Mouse (Mus musculus) frontal cortex, adult 2 months (tissue): ENCODE data around the gene Gm19345. TPM values are rescaled to one million over a fixed set of nuclear protein-coding genes. Genes with fewer than 3 reads are reported as not detected.

Experiments
- DNase-seq, 2 experiments: peaks; one replicate each; pipeline ENCODE4 v3.0.0; 2022; ENCODE audit warnings: low spot score in 1 of 2; ENCODE audit errors: extremely low spot score in 1 of 2
- polyA plus RNA-seq: library from polyadenylated mRNA; depleted of rRNA; stranded (reverse); fragments of >200 nt; gene quantifications from 2 replicates; pipeline ENCODE4 v1.2.3, GENCODE M21; 2012; rRNA removed

Gene Gm19345
- polyA plus RNA-seq, 1 experiment: 5.2 TPM

DNA sequence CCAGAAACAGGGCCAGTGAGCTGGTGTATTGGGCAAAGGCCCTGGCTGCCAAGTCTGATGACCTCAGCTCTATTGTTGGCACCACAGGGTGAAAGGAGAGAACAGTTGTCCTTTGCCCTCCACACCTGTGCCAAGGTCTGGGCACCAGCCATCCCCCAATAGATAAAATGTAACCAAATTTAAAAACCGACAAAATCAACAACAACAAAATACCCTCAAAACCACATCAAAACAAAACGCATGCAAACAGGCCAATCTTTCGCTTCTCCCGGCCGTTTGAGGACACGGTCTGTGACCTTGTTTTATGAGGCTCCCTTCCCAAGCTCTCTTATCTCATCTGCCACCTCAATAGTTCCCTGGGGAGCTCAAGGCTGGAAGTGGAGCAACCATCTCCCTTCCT lies 14.7 kb downstream of the Gm19345 start:
- no peak for DNase-seq

DNA sequence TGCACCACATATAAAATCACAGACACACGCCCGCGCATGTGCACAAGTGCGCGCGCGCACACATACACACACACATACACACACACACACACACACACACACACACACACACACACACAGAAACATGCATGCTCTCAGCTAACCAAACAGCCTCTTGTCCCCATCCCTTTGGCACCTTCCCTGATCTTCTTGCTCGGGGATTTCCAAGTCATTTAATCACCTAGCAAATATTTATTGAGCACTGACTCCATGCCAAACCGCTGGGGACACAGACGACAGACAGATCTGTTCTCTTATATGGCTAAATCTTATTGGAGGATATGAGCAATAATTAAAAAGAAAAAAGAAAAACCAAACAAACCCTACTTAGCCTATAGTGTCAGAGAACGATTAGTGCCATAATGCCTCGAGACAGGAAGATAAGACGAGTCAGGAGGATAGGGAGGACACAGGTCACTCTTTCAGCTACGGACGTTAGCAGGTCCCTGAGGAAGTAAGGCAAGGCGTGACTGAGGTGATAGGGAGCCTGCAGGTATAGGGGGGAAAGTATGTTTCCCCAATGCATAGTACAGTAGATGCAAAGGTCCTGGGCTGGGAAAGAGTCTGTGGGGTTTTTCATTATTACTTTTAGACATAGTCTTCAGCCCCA lies 16.1 kb downstream of the Gm19345 start:
- no peak for DNase-seq

DNA sequence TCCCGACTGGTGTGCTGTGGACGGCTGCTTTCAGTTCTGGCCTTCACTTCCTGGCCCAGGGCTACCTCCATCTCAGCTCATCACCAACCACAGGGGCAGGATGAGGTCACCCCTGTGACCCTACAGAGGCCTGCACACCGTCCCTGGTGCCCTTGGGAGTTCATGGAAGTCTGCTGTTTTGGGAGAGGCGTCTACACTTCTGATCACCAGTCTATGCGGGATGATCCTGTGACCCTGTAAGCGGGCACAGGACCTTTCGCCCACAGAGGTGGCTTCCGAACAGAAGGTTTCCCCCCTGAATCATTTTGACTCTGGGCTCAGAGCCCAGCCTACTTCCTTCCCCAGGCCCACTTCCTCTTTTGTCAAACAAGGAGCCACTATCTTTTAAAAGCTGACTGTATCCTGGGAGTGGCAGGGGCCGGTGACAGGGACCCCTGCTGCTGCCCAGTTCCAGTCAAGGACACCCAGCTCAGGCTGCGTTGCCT lies 19.4 kb downstream of the Gm19345 start:
- no peak for DNase-seq

DNA sequence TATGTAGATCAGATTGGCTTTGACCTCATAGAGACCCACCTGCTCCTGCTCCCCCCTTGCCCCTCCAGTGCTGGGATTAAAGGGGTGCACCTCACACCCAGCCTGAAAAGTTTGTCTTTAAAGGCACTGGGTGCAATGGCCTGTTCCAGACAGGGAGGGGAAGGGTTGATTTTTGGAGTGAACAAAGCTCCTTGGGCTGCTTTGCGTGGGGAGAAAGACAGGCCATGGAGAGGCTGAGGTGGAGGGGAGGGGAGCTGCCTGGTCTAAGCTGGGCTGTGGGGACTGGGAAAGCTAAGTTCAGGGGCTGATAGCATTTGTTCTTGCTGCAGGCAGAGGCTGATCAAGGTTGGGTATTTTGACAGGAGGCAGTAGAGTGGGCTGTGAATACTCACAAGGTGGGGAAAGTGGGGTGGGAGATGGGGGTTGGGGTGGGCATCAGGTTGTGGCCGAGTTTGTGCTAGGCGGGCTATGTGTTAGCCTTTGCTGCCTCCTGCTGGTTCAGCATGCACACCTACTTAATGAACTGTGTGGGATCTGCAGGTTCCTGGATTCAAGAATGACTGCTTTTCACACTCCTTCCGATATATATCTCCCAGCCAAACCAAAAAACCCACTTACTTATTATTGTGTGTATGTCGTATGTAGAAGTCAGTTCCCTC lies 20.3 kb downstream of the Gm19345 start:
- no peak for DNase-seq

DNA sequence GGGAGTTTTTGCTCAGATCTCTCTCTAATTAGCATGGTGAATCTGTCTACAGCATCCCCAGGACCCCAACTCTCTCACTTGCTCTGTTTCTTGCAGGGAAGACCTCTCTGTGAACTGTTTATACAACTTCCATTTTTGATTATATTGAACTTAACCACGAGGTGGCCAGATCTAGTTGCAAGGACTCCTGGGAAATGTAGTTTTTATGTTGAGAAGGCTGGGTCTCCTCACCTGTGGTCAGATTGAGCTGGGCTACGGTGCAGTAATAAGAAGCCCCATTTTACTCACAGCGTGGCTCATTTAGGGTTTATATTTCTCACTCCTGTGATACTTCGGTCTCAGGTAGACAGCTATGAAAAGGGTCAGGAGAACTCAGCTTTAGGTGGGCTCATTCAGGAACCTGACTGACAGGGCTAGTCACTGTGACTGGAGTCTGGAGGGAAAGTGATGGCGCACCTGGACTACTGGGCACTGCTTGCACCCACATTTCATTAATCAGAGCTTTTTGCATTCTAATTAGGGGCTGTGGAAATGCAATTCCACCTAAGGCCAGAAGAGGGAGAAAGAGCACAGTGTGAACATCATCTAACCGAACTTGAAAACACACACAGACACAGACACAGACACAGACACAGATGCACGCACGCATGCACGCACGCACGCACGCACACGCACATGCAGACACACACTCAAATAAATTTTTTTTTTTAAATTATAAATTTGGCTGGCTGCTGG lies 24.3 kb downstream of the Gm19345 start:
- DNase-seq: peak in 1 of 2 experiments; percentile 78

DNA sequence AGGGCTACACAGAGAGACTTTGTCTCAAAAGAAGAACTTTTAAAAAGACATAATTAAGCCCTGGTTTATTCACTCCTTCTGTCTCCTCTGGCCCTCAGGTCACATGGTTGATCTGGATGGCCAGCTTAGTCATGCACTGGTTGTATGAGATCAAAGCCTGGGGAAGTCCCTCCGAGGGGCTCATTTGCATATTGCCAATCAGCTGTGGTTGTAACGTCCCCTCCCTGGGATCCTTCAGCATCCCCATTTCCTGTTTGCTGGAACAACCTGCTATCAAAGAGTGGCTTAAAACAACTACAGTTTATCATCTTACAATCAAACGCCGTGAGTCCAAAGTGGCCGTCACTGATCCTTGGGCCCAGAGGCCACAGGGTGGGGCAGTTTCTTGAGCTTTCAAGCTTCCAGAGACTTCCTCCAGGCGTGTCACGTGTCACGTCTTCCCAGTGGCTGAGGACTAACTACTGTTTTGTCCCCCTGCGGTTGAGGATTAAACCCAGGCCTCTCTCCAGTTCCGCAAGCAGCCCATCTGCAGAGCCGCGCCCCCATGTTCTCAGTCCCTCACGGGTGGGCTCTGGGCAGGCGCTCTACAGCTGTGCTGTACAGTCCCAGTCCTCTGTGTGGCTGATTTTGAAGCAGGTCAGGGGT lies 25.1 kb downstream of the Gm19345 start:
- DNase-seq: no peak

DNA sequence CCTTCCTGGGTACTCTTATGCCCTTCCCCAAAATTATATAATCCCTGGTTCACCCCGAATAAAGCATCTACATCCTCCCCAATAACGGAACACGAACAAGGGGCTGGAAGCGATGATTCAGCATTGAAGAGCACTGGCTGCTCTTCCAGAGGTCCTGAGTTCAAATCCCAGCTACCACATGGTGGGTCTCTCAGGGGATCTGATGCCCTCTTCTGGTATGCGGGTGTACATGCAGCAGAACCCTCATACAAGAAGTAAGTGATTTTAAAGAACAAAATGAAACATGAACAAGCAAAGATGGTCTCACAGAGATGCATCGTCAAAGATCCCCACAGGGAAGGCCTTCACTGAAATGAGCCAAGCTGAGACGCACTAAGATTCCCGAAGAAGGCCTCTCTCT lies 29.0 kb downstream of the Gm19345 start:
- no peak for DNase-seq

DNA sequence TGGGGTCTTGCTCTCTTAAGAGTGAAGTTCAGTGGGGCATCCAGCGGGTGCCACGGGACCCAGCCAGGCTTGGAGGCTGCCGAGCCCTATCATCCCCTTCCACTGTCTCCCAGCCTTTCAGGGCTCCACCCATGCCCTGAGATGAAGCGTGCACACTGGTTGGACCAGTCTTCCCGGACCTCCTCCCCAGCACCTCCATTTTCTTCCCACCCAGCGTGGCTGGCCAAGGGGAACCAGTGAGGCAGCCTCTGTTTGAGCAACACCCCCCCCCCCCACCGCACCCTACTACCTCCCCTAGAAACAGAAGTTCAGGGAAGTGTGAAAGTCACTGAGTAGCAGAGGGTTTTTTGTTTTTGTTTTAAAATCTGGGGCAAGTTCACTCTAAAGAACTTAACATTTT lies 36.0 kb downstream of the Gm19345 start, which contains the start of gene Ceacam19:
Gene Ceacam19 (minus strand): TSS at position 117 of the 400 bp plus-strand sequence.
- DNase-seq: no peak

DNA sequence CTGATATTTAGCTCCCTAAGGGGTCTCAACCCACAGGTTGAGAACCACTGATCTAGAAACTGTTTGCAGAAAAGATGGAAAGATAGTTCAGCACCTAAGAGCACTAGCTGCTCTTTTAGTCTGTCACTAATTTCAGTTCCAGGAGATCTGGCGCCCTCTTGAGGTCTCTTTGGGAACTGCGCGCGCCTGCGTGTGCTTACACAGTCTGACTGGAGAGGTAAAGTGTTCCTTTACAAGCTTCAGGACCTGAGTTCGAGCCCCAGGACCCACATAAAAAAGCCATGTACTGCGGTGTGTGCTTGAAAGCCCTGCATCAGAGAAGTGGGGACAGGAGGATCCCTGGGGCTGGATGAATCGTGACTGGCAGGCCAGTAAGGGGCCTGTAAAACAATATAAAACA lies 38.1 kb downstream of the Gm19345 start:
- peak in 1 of 2 experiments; percentile 34 for DNase-seq

Other genes starting within 250 kb of the Gm19345 start
- 152 and 164 TPM in 2 replicates for gene Clasrp, start 247.5 kb upstream of the Gm19345 start, polyA plus RNA-seq
- 6.1 and 6.5 TPM in 2 replicates for gene Relb, start 222.6 kb upstream of the Gm19345 start, polyA plus RNA-seq
- 125 and 128 TPM in 2 replicates for gene Clptm1, start 187.0 kb upstream of the Gm19345 start, polyA plus RNA-seq
- gene Apoc2, start 174.1 kb upstream of the Gm19345 start, polyA plus RNA-seq: 0.78 TPM in 1 of 2 replicates, not detected in the other
- not detected in 2 replicates for gene Gm44805, start 170.6 kb upstream of the Gm19345 start, polyA plus RNA-seq
- 0.19 TPM in 1 of 2 replicates, not detected in the other for gene Apoc4, start 170.5 kb upstream of the Gm19345 start, polyA plus RNA-seq
- 3.3 and 4.7 TPM in 2 replicates for gene Apoc1, start 159.3 kb upstream of the Gm19345 start, polyA plus RNA-seq
- 6,067 and 6,377 TPM in 2 replicates for gene Apoe, start 152.8 kb upstream of the Gm19345 start, polyA plus RNA-seq
- gene Tomm40, start 136.6 kb upstream of the Gm19345 start, polyA plus RNA-seq: 115 and 118 TPM in 2 replicates
- 7.6 and 7.7 TPM in 2 replicates for gene Nectin2, start 101.5 kb upstream of the Gm19345 start, polyA plus RNA-seq
- gene Bcam, start 81.0 kb upstream of the Gm19345 start, polyA plus RNA-seq: 22.2 and 23.0 TPM in 2 replicates
- not detected in 2 replicates for gene Cblc, start 55.2 kb upstream of the Gm19345 start, polyA plus RNA-seq
- 0.56 and 0.69 TPM in 2 replicates for gene Bcl3, start 29.2 kb upstream of the Gm19345 start, polyA plus RNA-seq
- gene Ceacam16, start 9.3 kb downstream of the Gm19345 start, polyA plus RNA-seq: not detected in 2 replicates
- not detected in 2 replicates for gene Ceacam19, start 36.0 kb downstream of the Gm19345 start, polyA plus RNA-seq
- 12.0 and 14.5 TPM in 2 replicates for gene Pvr, start 69.2 kb downstream of the Gm19345 start, polyA plus RNA-seq
- 0.08 TPM in 1 of 2 replicates, not detected in the other for gene Igsf23, start 98.8 kb downstream of the Gm19345 start, polyA plus RNA-seq
- gene Ceacam20, start 113.4 kb downstream of the Gm19345 start, polyA plus RNA-seq: not detected in 2 replicates
- not detected in 2 replicates for gene Nlrp9b, start 139.5 kb downstream of the Gm19345 start, polyA plus RNA-seq
- gene Vmn1r91, start 247.7 kb downstream of the Gm19345 start, polyA plus RNA-seq: not detected in 2 replicates